Mouse (Mus musculus) heart, postnatal 25 days (tissue): ENCODE results near the gene Olfr96. TPM values are rescaled to one million over a fixed set of nuclear protein-coding genes. Genes with fewer than 3 reads are reported as not detected.
"Not testable (repeated sequence)": the region's sequence is repeated elsewhere in the genome, so short reads cannot be mapped to it uniquely, and the experiment has no call there.

Source experiments
- DNase-seq: peaks from one replicate; pipeline ENCODE4 v3.0.0; 2022; ENCODE audit warnings: low spot score
- intact Hi-C: fragments of 180-260 bp; cut with DNase I; formaldehyde crosslinking; loops from one replicate; pipeline ENCODE4 v1.15.1; 2025
- total RNA-seq, 2 experiments: library from RNA; stranded (reverse); gene quantifications; 2 replicates each; pipeline ENCODE4 v1.2.3; 2021

The Olfr96 gene
- not detected for total RNA-seq

DNA sequence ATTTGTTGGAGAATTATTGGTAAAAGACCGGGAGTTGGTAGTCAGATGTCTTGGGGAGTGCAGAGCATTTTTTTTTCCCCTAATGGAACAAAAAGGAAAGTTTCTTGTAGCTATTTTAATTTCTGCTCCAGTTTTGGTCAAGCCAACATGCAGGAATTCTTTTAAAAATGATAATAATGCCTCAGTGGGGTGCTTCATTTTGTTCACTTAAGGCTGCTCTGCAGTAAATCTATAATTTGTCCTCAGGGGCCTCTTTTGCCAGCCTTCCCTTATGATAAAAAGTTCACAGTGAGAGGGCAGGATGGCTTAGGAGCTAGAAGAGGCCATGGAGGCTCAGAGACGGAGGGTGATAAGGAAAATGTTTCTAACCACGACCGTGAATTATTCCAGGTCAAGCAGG, at the start of gene Olfr96:
TSS of gene Olfr96 (plus strand) at position 301 of the 400 bp plus-strand sequence.
- intact Hi-C loops: no loop called here
- DNase-seq: no peak

DNA sequence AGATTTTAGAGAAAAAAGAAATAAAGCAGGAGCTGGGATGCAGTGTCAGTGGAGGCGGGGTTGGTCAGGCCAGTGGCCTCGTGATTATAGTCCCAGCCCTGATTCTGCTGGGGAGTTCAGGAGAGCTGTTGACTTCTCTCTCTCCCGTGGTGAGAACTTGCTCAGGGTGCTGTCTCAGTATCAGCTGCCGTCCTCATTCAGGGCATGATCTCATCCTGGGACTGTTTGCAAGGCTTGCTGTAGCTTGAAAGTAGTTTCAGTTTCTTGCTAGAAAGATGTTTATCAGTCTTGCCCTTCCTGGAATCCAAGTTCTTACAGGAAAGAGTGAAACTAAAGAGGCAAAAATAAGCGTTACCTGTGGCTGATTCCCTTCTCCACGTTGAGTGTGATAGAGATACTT, 34.5 kb upstream of the Olfr96 start:
- no peak for DNase-seq
- intact Hi-C loops: no loop called here

DNA sequence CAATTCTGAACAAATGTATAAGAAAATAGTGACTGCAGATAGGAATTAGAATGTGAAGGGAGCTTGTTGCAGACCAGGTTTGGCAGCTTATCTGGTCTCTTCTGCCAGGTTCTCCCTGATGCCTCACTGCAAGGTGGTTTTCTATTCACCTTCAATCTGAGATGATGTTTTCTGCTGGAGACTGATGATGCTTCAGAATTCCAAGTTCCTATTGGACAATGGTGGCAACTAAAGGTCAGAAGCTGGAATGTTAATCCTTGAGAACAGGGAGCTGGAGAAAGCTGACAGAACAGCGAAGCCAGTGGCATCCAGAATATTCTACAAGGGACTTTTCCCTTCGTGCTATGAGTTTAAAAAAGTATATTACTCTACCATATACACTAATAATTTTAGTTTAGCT, 29.2 kb upstream of the Olfr96 start:
- DNase-seq: no peak
- intact Hi-C loops: no loop called here

DNA sequence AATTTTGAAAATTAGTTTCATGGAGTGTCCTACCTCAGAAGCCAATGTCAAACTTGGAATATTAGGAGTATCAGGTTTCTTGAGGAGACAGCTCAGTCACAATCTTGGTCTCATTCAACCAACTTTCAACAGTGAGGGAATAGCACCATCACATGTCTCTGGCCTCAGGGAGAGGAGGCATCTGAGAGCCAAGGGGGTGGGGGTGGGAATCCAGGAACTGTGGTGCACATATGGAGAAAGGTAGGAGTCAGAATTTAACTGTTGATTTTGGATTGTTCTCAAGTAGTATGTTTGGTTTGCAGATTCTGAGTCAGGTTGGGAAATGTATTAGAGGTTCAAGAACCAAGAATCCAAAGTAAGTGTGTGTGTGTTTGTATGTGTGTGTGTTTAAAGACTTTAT, 26.9 kb upstream of the Olfr96 start:
- no peak for DNase-seq

DNA sequence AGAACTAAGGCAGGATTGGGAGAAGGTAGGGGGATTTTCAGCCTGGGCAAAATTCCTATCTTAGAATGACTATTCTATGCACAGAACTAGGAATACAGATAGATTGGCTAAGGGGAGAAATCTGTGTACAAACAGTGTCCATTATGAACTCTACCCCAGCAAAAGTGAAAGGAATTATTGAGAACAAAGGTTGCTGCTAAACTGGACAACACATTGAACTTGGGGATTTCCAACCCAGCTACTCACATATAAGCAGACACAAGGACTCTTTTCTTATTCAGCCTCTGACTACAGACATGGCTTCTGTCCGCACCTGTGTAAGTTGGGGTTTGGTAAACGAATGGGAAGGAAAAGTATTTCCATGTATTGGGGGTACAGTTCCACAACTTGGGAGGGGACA, 26.3 kb upstream of the Olfr96 start, which contains the start of gene Ubd:
TSS of gene Ubd (plus strand) at position 237 of the 400 bp plus-strand sequence.
- no peak for DNase-seq
- intact Hi-C loops: no loop called here

More for the DNA sequence above, 26.9 kb upstream of the Olfr96 start:
- intact Hi-C loops: no loop called here

DNA sequence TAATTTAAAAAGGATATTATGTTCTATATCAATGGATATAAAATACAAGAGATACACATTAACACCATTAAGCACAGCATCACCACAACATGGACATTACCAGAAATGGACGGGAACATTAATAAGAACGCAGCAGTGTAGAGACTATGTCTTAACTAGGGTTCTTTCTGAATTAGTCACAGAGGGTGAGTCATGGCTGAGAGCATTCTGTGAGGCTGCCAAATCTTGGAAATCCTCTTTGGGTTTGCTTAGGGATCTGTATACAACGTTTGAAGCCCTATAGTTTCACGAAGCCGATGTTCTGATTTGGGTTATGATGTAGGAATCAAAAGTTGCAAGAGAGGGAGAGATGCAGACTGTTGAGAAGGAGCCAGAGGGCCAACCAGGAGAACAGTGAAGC, 25.2 kb upstream of the Olfr96 start:
- intact Hi-C loops: no loop called here
- DNase-seq: no peak

- intact Hi-C loops: no loop called here
- no peak for DNase-seq
Measured at GRCm38 (mm10) chr17:37196845-37197724, 22.9 kb upstream of the Olfr96 start.

- no peak for DNase-seq
- intact Hi-C loops: loop anchor here (5.0 kb wide), 1 partner anchor 309 kb away; the partner anchor contains the start of gene Trim40
Measured at GRCm38 (mm10) chr17:37200894-37201293, 19.1 kb upstream of the Olfr96 start, which contains the start of gene Olfr94. Gene Olfr94 (minus strand): TSS chr17:37200994.

GRCm38 (mm10) chr17:37203206-37203916, 16.6 kb upstream of the Olfr96 start:
- no peak for DNase-seq
- intact Hi-C loops: loop anchor here (1.0 to 5.0 kb wide), 2 partner anchors 120 to 311 kb away; partner anchors contain the start of gene Trim40

- intact Hi-C loops: loop anchor here (1.0 to 5.0 kb wide), 2 partner anchors 121 to 312 kb away; partner anchors contain the start of gene Trim40
- DNase-seq: no peak
Measured at GRCm38 (mm10) chr17:37203917-37204236, 16.1 kb upstream of the Olfr96 start.

GRCm38 (mm10) chr17:37210884-37211768, 8.8 kb upstream of the Olfr96 start:
- intact Hi-C loops: no loop called here
- no peak for DNase-seq

GRCm38 (mm10) chr17:37213018-37213417, 6.9 kb upstream of the Olfr96 start, which contains the start of gene Olfr95:
Gene Olfr95 (minus strand): TSS chr17:37213118.
- intact Hi-C loops: no loop called here
- no peak for DNase-seq

DNA sequence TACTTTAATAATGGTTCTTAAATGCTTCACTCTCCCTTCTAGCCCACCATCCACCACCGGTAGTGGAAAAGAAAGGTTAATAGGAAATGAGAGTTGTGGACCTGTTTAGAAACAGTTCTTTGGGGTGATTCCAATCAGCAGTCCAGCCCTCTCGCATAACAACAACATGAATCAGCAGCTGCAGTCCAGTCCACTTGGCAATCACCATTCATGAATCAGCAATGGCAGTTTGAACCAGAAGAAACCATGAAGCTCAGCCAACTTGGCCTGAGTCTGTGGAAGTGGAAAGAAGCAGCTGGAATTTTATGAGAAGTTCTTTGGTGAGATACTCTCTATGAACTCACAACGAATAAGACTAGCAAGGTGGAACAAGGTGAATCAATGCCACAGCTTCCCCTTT, 1.5 kb upstream of the Olfr96 start:
- DNase-seq: no peak
- intact Hi-C loops: no loop called here

- intact Hi-C loops: no loop called here
- DNase-seq: no peak
Measured at GRCm38 (mm10) chr17:37221879-37222278, 1.9 kb downstream of the Olfr96 start.

DNA sequence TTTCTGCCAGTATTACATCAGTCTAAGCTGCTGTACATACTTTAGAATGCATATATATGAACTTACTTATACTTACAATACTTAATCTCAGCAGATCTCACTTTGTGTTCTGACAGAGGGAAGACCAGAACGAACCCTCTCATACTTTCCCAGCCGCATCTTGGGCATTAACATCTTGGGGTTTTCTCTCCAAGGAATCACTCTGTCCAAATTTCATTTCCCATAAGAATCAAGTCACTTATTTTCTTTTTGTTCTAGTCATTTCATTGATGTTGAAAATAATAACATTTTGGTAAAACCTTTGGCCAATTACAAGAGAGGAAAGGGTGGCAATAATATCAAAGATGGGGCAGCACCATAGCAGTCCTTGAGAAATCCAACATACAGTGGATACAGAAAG, 17.3 kb downstream of the Olfr96 start, which contains the start of gene Olfr97:
TSS of gene Olfr97 (minus strand) at position 101 of the 400 bp plus-strand sequence.
- DNase-seq, intact Hi-C loops: not testable (repeated sequence)

- no peak for DNase-seq
- intact Hi-C loops: no loop called here
Measured at GRCm38 (mm10) chr17:37242198-37242597, 22.3 kb downstream of the Olfr96 start.

- DNase-seq: no peak
- intact Hi-C loops: no loop called here
Measured at GRCm38 (mm10) chr17:37246715-37247114, 26.8 kb downstream of the Olfr96 start.

DNA sequence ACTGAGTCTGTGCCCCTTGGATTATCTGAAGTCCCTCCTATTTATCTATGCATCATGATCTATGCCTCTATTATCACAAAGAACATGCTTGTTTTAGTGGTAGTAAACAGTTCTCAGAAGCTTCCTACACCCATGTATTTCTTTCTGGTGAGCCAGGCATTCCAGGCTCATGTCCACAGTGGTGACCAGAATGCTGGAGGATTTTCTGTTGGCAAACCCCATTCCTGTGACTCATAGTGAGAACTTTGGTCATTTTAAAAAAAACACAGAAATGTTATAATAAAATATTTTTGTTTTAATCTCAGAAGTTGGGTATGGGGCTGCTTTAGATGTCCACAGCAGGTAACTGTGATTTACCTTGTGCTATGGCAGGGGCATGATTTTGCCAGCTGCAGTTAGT, 29.5 kb downstream of the Olfr96 start:
- intact Hi-C loops: no loop called here

GRCm38 (mm10) chr17:37250544-37250943, 30.6 kb downstream of the Olfr96 start:
- intact Hi-C loops: no loop called here
- DNase-seq: no peak

More for the DNA sequence above, 29.5 kb downstream of the Olfr96 start:
- no peak for DNase-seq

GRCm38 (mm10) chr17:37263626-37264025, 43.7 kb downstream of the Olfr96 start, which contains the start of gene Olfr98:
Gene Olfr98 (minus strand): TSS chr17:37263749.
- DNase-seq: no peak
- intact Hi-C loops: no loop called here
